Mouse (Mus musculus): ENCODE data around the gene Prl8a9.

Prl8a9 gene

DNA sequence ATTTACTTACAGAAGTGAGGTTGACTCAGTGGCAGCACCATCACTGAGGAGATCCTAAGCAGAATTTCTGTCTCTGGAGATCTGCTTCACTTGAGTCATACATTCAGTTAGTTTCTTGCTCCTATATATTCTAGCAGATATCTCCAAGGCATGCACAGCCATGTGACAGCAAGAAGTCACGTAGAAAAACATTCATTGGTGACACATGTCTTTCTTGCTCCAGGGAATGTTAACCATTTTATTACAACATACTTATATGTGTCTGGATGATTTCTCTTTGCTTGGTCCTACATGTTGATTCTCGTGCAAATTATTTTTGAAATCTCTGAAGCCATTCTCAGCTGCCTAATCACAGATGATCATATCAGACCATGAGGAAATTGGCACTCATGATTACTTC lies at the start of gene Prl8a9:
Gene Prl8a9, minus strand, starts transcription at position 101 of the 400 bp plus-strand sequence.
- DNase-seq (ENCODE audit: low read depth, low spot score): no peak

DNA sequence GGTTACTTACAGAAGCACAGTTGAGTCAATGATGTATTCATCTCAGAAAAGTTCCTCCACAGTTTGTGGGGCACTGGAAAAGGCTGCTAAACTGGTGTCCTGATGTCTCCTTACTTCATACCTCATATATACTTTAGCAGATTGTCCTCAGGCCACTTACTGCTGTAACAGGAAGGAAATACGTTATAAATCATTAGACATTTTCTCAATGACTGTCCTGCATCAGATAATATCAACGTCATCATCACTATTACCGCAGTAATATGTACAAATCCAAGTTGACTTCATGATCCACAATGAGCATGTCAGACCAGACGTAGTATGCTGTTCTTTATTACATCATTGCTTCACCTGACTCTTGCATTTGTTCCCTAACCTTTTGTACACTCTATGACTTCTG lies 46.1 kb upstream of the Prl8a9 start, which contains the start of gene Prl7b1:
Gene Prl7b1, minus strand, starts transcription at position 101 of the 400 bp plus-strand sequence.
- DNase-seq (ENCODE audit: low read depth, low spot score): no peak

- no peak for DNase-seq (ENCODE audit: low read depth, low spot score)
These were observed 17.7 kb upstream of the Prl8a9 start, which contains the start of gene Prl8a1 for GRCm38 (mm10) chr13:27582071-27582470. TSS of gene Prl8a1 (minus strand) at chr13:27582171.

DNA sequence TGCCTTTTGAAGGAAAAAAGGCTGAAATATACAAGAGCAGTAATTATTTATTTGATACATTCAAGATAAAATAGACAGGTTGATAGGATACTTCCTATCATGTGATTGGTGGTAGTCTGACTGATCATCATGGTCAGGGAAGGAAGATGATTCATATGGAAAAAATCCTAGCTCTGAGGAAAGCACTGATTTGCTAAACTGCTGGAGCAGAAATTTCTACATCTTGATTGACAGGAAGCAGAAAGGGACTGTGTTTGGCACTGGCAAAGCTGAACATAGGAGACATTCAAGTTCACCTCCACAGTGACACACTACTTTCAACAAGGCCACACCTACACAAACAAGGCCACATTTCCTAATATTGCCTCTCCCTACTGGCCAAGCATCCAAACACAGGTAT lies 11.1 kb downstream of the Prl8a9 start:
- no peak for DNase-seq (ENCODE audit: low read depth, low spot score)

GRCm38 (mm10) chr13:27523156-27523555 lies 41.2 kb downstream of the Prl8a9 start:
- DNase-seq (ENCODE audit: low read depth, low spot score): no peak

- DNase-seq (ENCODE audit: low read depth, low spot score): no peak
These were observed 51.3 kb downstream of the Prl8a9 start, which contains the start of gene Prl8a8 for GRCm38 (mm10) chr13:27513117-27513516. TSS of gene Prl8a8 (minus strand) at chr13:27513217.
